In genomic region chr7:131552781-131553180, GRCm38 (mm10) we compare ENCODE assay signal across 11 mouse cellular contexts. TPM values are rescaled to one million over a fixed set of nuclear protein-coding genes. Genes with fewer than 3 reads are reported as not detected.
"Had no signal": no experiment of that assay in that cellular context is flagged by ENCODE, and none has a peak within 500 bp of the region (broad histone marks: within the 10 kb centered on the region; RNA-seq: fewer than 3 reads in every experiment).

No protein-coding gene starts in this region.

- H3K9ac ChIP-seq: limb, embryonic 13.5 days; liver, embryonic 14.5 days had no signal

- H3K27ac ChIP-seq: kidney, postnatal 0 days; limb, embryonic 13.5 days; liver, embryonic 14.5 days; stomach, postnatal 0 days had no signal

- H3K9me3 ChIP-seq: limb, embryonic 13.5 days had no signal

- DNase-seq: kidney, adult 9 months; kidney, postnatal 36 days; lung, adult 18-20 months; lung, postnatal 36 days; thymus, postnatal 4 days had no signal

- H3K36me3 ChIP-seq: limb, embryonic 13.5 days had no signal

RNA-seq across cellular contexts. Expression of gene Hmx2, which starts 4.2 kb away (rescaled TPM):
- polyA plus RNA-seq: limb, embryonic 13.5 days; liver, adult 2 months; liver, embryonic 14.5 days; lung, embryonic 16.5 days had no signal

RNA-seq across cellular contexts. Expression of gene Hmx3, which starts 10.1 kb away (rescaled TPM):
- polyA plus RNA-seq: limb, embryonic 13.5 days; liver, adult 2 months; liver, embryonic 14.5 days; lung, embryonic 16.5 days had no signal
